Mouse (Mus musculus) forebrain, embryonic 13.5 days (tissue): ENCODE measurements around the gene Ncdn. TPM values are rescaled to one million over a fixed set of nuclear protein-coding genes. Genes with fewer than 3 reads are reported as not detected.

ENCODE experiments used
- polyA plus RNA-seq: library from polyadenylated mRNA; unstranded; fragments of >200 nt; fragmentation: Nextera tagmentation; extraction: Ambion mirVana; gene quantifications from 2 replicates; pipeline ENCODE4 v1.2.1, GENCODE M21; 2015

Ncdn gene
- polyA plus RNA-seq, 1 experiment from 2014 or later: 47.6 TPM

Other genes with a start within 250 kb of the Ncdn start
- gene Ago4, start 220.0 kb downstream of the Ncdn start, polyA plus RNA-seq: 5.8 and 6.4 TPM in 2 replicates
- 41.9 and 43.3 TPM in 2 replicates for gene Clspn, start 196.5 kb downstream of the Ncdn start, polyA plus RNA-seq
- gene 5730409E04Rik, start 143.6 kb downstream of the Ncdn start, polyA plus RNA-seq: 2.2 and 2.4 TPM in 2 replicates
- 526 and 541 TPM in 2 replicates for gene Psmb2, start 75.8 kb downstream of the Ncdn start, polyA plus RNA-seq
- gene Tfap2e, start 17.2 kb downstream of the Ncdn start, polyA plus RNA-seq: 0.19 and 0.31 TPM in 2 replicates
- gene AU040320, start 106 bp upstream of the Ncdn start, polyA plus RNA-seq: 29.3 and 32.6 TPM in 2 replicates
- 30.0 and 30.6 TPM in 2 replicates for gene Zmym4, start 214.7 kb upstream of the Ncdn start, polyA plus RNA-seq